26 mouse cellular contexts compared by ENCODE assay signal in the genomic region with DNA sequence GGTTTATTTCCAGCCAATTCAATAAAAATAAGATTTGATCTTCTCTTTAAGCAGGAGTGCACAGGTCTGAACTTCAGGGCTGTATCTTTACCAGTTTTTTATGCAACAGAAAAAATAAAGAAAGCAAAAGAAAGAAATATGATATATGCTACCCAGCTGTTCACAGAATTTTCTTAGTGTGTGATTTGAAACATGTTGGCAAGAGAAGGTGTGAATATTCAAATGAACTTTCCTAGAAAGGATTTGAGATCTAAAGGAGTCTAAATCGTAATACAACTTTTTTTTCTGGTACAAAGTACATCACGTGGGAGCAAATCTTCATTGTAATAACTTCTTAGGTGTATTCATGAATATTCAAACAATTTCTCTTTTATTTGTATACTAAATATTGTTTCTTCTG.
"Had no signal": no experiment of that assay in that cellular context is flagged by ENCODE, and none has a peak within 500 bp of the region (broad histone marks: within the 10 kb centered on the region; RNA-seq: fewer than 3 reads in every experiment).

No protein-coding gene starts in this region.

- H3K36me3 ChIP-seq: intestine, embryonic 15.5 days; kidney, embryonic 15.5 days; limb, embryonic 10.5 days; limb, embryonic 13.5 days; liver, embryonic 12.5 days; liver, embryonic 15.5 days; lung, embryonic 15.5 days; midbrain, embryonic 10.5 days; midbrain, embryonic 13.5 days; neural tube, embryonic 13.5 days; stomach, embryonic 15.5 days had no signal

- DNase-seq: kidney, adult 11 months; kidney, adult 8-10 months; kidney, postnatal 10 days; kidney, postnatal 4 days; liver; lung, adult 18-20 months; lung, postnatal 10 days; lung, postnatal 36 days; right cerebral cortex, postnatal 14 days; spleen, adult 18-20 months; thymus, adult 18-20 months; thymus, postnatal 36 days had no signal

- H3K9ac ChIP-seq: intestine, embryonic 15.5 days; kidney, embryonic 15.5 days; limb, embryonic 13.5 days; liver, embryonic 12.5 days; liver, embryonic 15.5 days; lung, embryonic 15.5 days; midbrain, embryonic 13.5 days; neural tube, embryonic 13.5 days; stomach, embryonic 15.5 days had no signal

- H3K9me3 ChIP-seq: intestine, embryonic 15.5 days; kidney, embryonic 15.5 days; limb, embryonic 10.5 days; limb, embryonic 13.5 days; liver, embryonic 12.5 days; liver, embryonic 15.5 days; lung, embryonic 15.5 days; megakaryocyte, embryonic 14.5 days; midbrain, embryonic 10.5 days; midbrain, embryonic 13.5 days; neural tube, embryonic 13.5 days; stomach, embryonic 15.5 days had no signal

- H3K27ac ChIP-seq: intestine, embryonic 15.5 days; kidney, embryonic 15.5 days; limb, embryonic 10.5 days; limb, embryonic 13.5 days; liver, embryonic 12.5 days; liver, embryonic 15.5 days; lung, embryonic 15.5 days; midbrain, embryonic 10.5 days; midbrain, embryonic 13.5 days; neural tube, embryonic 13.5 days; stomach, embryonic 15.5 days had no signal

- H3K4me1 ChIP-seq: intestine, embryonic 15.5 days; kidney, embryonic 15.5 days; limb, embryonic 10.5 days; limb, embryonic 13.5 days; liver, embryonic 12.5 days; liver, embryonic 15.5 days; lung, embryonic 15.5 days; megakaryocyte, embryonic 14.5 days; midbrain, embryonic 10.5 days; midbrain, embryonic 13.5 days; neural tube, embryonic 13.5 days; stomach, embryonic 15.5 days had no signal

- H3K4me2 ChIP-seq: intestine, embryonic 15.5 days; kidney, embryonic 15.5 days; limb, embryonic 13.5 days; liver, embryonic 12.5 days; liver, embryonic 15.5 days; lung, embryonic 15.5 days; midbrain, embryonic 13.5 days; neural tube, embryonic 13.5 days; stomach, embryonic 15.5 days had no signal

- H3K4me3 ChIP-seq: intestine, embryonic 15.5 days; kidney, embryonic 15.5 days; limb, embryonic 10.5 days; limb, embryonic 13.5 days; liver, embryonic 12.5 days; liver, embryonic 15.5 days; lung, embryonic 15.5 days; megakaryocyte, embryonic 14.5 days; midbrain, embryonic 10.5 days; midbrain, embryonic 13.5 days; myocyte; neural tube, embryonic 13.5 days; stomach, embryonic 15.5 days had no signal

- H3K27me3 ChIP-seq: intestine, embryonic 15.5 days; kidney, embryonic 15.5 days; limb, embryonic 13.5 days; liver, embryonic 12.5 days; liver, embryonic 15.5 days; lung, embryonic 15.5 days; megakaryocyte, embryonic 14.5 days; midbrain, embryonic 13.5 days; neural tube, embryonic 13.5 days; stomach, embryonic 15.5 days had no signal

- ATAC-seq: intestine, embryonic 15.5 days; liver, embryonic 12.5 days; midbrain, embryonic 13.5 days; midbrain, embryonic 16.5 days had no signal
